Mouse (Mus musculus): ENCODE measurements at regions not wholly inside any gene's neighbourhood (a gene's known extent, or its start where the extent isn't known, plus 50 kb on each side); places are given as distances from the start of the nearest gene placed in this dataset.
A peak's percentile ranks its signal among the peaks of the same experiment; 100 is the strongest.

GRCm38 (mm10) chr9:122437464-122437863 lies 86.1 kb downstream of the Abhd5 start:
- no peak overlapping the region for H3K4me3 ChIP-seq
- WGBS = 63% methylated on average over 4 of the region's 4 CpGs
- no peaks in the 10 kb centered on the region for H3K36me3 ChIP-seq
- no peak overlapping the region for H3K27ac ChIP-seq (replicated peaks)
- H3K27me3 ChIP-seq = no peaks in the 10 kb centered on the region
- no peaks in the 10 kb centered on the region for H3K4me1 ChIP-seq
- H3K4me2 ChIP-seq (replicated peaks) = no peak overlapping the region
- no peaks in the 10 kb centered on the region for H3K9me3 ChIP-seq
- H3K9ac ChIP-seq (replicated peaks) = no peak overlapping the region
- no peak for ATAC-seq (replicated peaks)

- H3K4me2 ChIP-seq (replicated peaks) = no peak overlapping the region
- H3K4me3 ChIP-seq = no peak overlapping the region
- H3K9me3 ChIP-seq = no peaks in the 10 kb centered on the region
- no peak overlapping the region for H3K27ac ChIP-seq (replicated peaks)
- H3K36me3 ChIP-seq = no peaks in the 10 kb centered on the region
- no peak overlapping the region for H3K9ac ChIP-seq (replicated peaks)
- ATAC-seq (replicated peaks) = no peak
- no peaks in the 10 kb centered on the region for H3K4me1 ChIP-seq
- 60% methylated on average over 5 of the region's 5 CpGs for WGBS
- H3K27me3 ChIP-seq = no peaks in the 10 kb centered on the region
Measured at GRCm38 (mm10) chr9:122446387-122447105, 95.1 kb downstream of the Abhd5 start.

- Histone ChIP-seq H3K4me3 (no peak overlapping the region), H3K9ac (replicated peaks) (no peak overlapping the region), H3K4me1 (no peaks in the 10 kb centered on the region), H3K27me3 (no peaks in the 10 kb centered on the region), H3K9me3 (no peaks in the 10 kb centered on the region), H3K4me2 (replicated peaks) (no peak overlapping the region), H3K36me3 (no peaks in the 10 kb centered on the region), H3K27ac (replicated peaks) (no peak overlapping the region)
- 82% methylated on average over 7 of the region's 7 CpGs for WGBS
- ATAC-seq (replicated peaks) = no peak
Measured at GRCm38 (mm10) chr9:122447568-122447967, 96.2 kb downstream of the Abhd5 start.

GRCm38 (mm10) chr9:122448342-122448741 lies 96.9 kb downstream of the Abhd5 start:
- 27% methylated on average over 4 of the region's 4 CpGs for WGBS
- Histone ChIP-seq H3K27ac (replicated peaks) (peak overlapping the region; percentile 35; the same call in 1 of the 2 replicates), H3K36me3 (no peaks in the 10 kb centered on the region), H3K9me3 (no peaks in the 10 kb centered on the region), H3K27me3 (no peaks in the 10 kb centered on the region), H3K4me1 (no peaks in the 10 kb centered on the region), H3K4me2 (replicated peaks) (no peak overlapping the region), H3K9ac (replicated peaks) (no peak overlapping the region), H3K4me3 (no peak overlapping the region)
- ATAC-seq (replicated peaks) = peak; percentile 72

GRCm38 (mm10) chr9:122450524-122450923 lies 99.1 kb downstream of the Abhd5 start:
- Histone ChIP-seq H3K36me3 (no peaks in the 10 kb centered on the region), H3K9me3 (no peaks in the 10 kb centered on the region), H3K9ac (replicated peaks) (no peak overlapping the region), H3K4me1 (no peaks in the 10 kb centered on the region), H3K27me3 (no peaks in the 10 kb centered on the region), H3K4me3 (no peak overlapping the region), H3K27ac (replicated peaks) (no peak overlapping the region), H3K4me2 (replicated peaks) (no peak overlapping the region)
- 76% methylated on average over 5 of the region's 5 CpGs for WGBS
- ATAC-seq (replicated peaks) = no peak

- Histone ChIP-seq H3K27me3 (no peaks in the 10 kb centered on the region), H3K9me3 (no peaks in the 10 kb centered on the region), H3K27ac (replicated peaks) (no peak overlapping the region), H3K4me3 (no peak overlapping the region), H3K9ac (replicated peaks) (no peak overlapping the region), H3K4me2 (replicated peaks) (no peak overlapping the region), H3K36me3 (no peaks in the 10 kb centered on the region), H3K4me1 (no peaks in the 10 kb centered on the region)
- 87% methylated on average over 8 of the region's 8 CpGs for WGBS
- no peak for ATAC-seq (replicated peaks)
Measured at GRCm38 (mm10) chr9:122455301-122455700, 103.9 kb downstream of the Abhd5 start.

- H3K27me3 ChIP-seq = no peaks in the 10 kb centered on the region
- no peak overlapping the region for H3K9ac ChIP-seq (replicated peaks)
- H3K9me3 ChIP-seq = no peaks in the 10 kb centered on the region
- no peak overlapping the region for H3K4me2 ChIP-seq (replicated peaks)
- H3K36me3 ChIP-seq = no peaks in the 10 kb centered on the region
- 73% methylated on average over 6 of the region's 6 CpGs for WGBS
- no peaks in the 10 kb centered on the region for H3K4me1 ChIP-seq
- no peak overlapping the region for H3K27ac ChIP-seq (replicated peaks)
- no peak for ATAC-seq (replicated peaks)
- no peak overlapping the region for H3K4me3 ChIP-seq
Measured at GRCm38 (mm10) chr9:122455779-122456178, 104.4 kb downstream of the Abhd5 start.

GRCm38 (mm10) chr9:122459491-122459890 lies 108.1 kb downstream of the Abhd5 start:
- Histone ChIP-seq H3K27me3 (no peaks in the 10 kb centered on the region), H3K4me2 (replicated peaks) (no peak overlapping the region), H3K4me1 (no peaks in the 10 kb centered on the region), H3K9me3 (no peaks in the 10 kb centered on the region), H3K36me3 (no peaks in the 10 kb centered on the region), H3K9ac (replicated peaks) (no peak overlapping the region), H3K4me3 (no peak overlapping the region), H3K27ac (replicated peaks) (no peak overlapping the region)
- 85% methylated on average over 6 of the region's 6 CpGs for WGBS
- ATAC-seq (replicated peaks) = no peak

GRCm38 (mm10) chr9:122471539-122471938 lies 120.1 kb downstream of the Abhd5 start:
- Histone ChIP-seq H3K4me2 (replicated peaks) (no peak overlapping the region), H3K27me3 (no peaks in the 10 kb centered on the region), H3K36me3 (no peaks in the 10 kb centered on the region), H3K9ac (replicated peaks) (no peak overlapping the region), H3K9me3 (no peaks in the 10 kb centered on the region), H3K4me1 (no peaks in the 10 kb centered on the region), H3K4me3 (no peak overlapping the region), H3K27ac (replicated peaks) (no peak overlapping the region)
- WGBS = 98% methylated on average over 2 of the region's 2 CpGs
- ATAC-seq (replicated peaks) = no peak

GRCm38 (mm10) chr9:122476356-122476755 lies 124.9 kb downstream of the Abhd5 start:
- H3K4me2 ChIP-seq (replicated peaks) = no peak overlapping the region
- ATAC-seq (replicated peaks) = no peak
- H3K4me3 ChIP-seq = no peak overlapping the region
- H3K9me3 ChIP-seq = no peaks in the 10 kb centered on the region
- H3K27ac ChIP-seq (replicated peaks) = no peak overlapping the region
- H3K36me3 ChIP-seq = no peaks in the 10 kb centered on the region
- no peak overlapping the region for H3K9ac ChIP-seq (replicated peaks)
- WGBS = 68% methylated on average over 3 of the region's 3 CpGs
- no peaks in the 10 kb centered on the region for H3K27me3 ChIP-seq
- no peaks in the 10 kb centered on the region for H3K4me1 ChIP-seq

- Histone ChIP-seq H3K36me3 (no peaks in the 10 kb centered on the region), H3K27me3 (no peaks in the 10 kb centered on the region)
- 90% methylated on average over 5 of the region's 5 CpGs for WGBS
Measured at GRCm38 (mm10) chr9:122487001-122487400, 135.6 kb downstream of the Abhd5 start.

GRCm38 (mm10) chr9:122494691-122495090 lies 143.3 kb downstream of the Abhd5 start:
- Histone ChIP-seq H3K4me2 (replicated peaks) (no peak overlapping the region), H3K27ac (replicated peaks) (no peak overlapping the region), H3K9ac (replicated peaks) (no peak overlapping the region), H3K9me3 (no peaks in the 10 kb centered on the region), H3K4me3 (no peak overlapping the region), H3K4me1 (no peaks in the 10 kb centered on the region), H3K36me3 (no peaks in the 10 kb centered on the region), H3K27me3 (no peaks in the 10 kb centered on the region)
- WGBS = 84% methylated on average over 9 of the region's 9 CpGs
- no peak for ATAC-seq (replicated peaks)

More at GRCm38 (mm10) chr9:122487001-122487400, 135.6 kb downstream of the Abhd5 start:
- Histone ChIP-seq H3K9me3 (no peaks in the 10 kb centered on the region), H3K4me2 (replicated peaks) (no peak overlapping the region), H3K4me3 (no peak overlapping the region), H3K4me1 (no peaks in the 10 kb centered on the region), H3K27ac (replicated peaks) (no peak overlapping the region), H3K9ac (replicated peaks) (no peak overlapping the region)
- ATAC-seq (replicated peaks) = no peak

- ATAC-seq (replicated peaks) = no peak
- Histone ChIP-seq H3K4me1 (peaks cover 12% of the 10 kb centered on the region), H3K27ac (replicated peaks) (no peak overlapping the region), H3K9ac (replicated peaks) (no peak overlapping the region), H3K4me2 (replicated peaks) (no peak overlapping the region), H3K4me3 (no peak overlapping the region), H3K36me3 (no peaks in the 10 kb centered on the region), H3K27me3 (no peaks in the 10 kb centered on the region), H3K9me3 (no peaks in the 10 kb centered on the region)
- 63% methylated on average over 2 of the region's 2 CpGs for WGBS
Measured at GRCm38 (mm10) chr9:122496482-122496985, 145.1 kb downstream of the Abhd5 start.

Measured in forebrain, embryonic 15.5 days (tissue).